Mouse (Mus musculus) midbrain, embryonic 14.5 days (tissue): Measurements from ENCODE around the gene Cldn34d. TPM values are rescaled to one million over a fixed set of nuclear protein-coding genes. Genes with fewer than 3 reads are reported as not detected.

Source experiments
- ATAC-seq: fragments of 200-750 bp; cut with Nextera tagmentation; 2 replicates; pipeline ENCODE4 v1.8.0; 2017; ENCODE audit warnings: moderate number of reproducible peaks, moderate library complexity; ENCODE audit not compliant: low FRiP score, low TSS enrichment
- DNase-seq: peaks from one replicate; pipeline ENCODE4 v3.0.0-alpha.2; 2015
- H3K27ac ChIP-seq: fragments of 300-500 bp; sonication (generic); replicated peaks from 2 replicates; pipeline ENCODE4 v1.5.1; 2014; ENCODE audit warnings: mild to moderate bottlenecking, low read depth, low read length, moderate library complexity
- H3K27me3 ChIP-seq: fragments of 300-500 bp; sonication (generic); 2 replicates; pipeline ENCODE4 v1.6.1; 2014; ENCODE audit warnings: low read length, control low read depth, mixed read lengths; ENCODE audit not compliant: control insufficient read depth, insufficient read depth
- H3K36me3 ChIP-seq: fragments of 300-500 bp; sonication (generic); 2 replicates; pipeline ENCODE4 v1.6.1; 2014; ENCODE audit warnings: low read length, control low read depth; ENCODE audit not compliant: control insufficient read depth, insufficient read depth
- H3K4me1 ChIP-seq: fragments of 300-500 bp; sonication (generic); 2 replicates; pipeline ENCODE4 v1.6.1; 2014; ENCODE audit warnings: mild to moderate bottlenecking, antibody characterized with exemption, low read length, control low read depth; ENCODE audit not compliant: control insufficient read depth, insufficient read depth
- H3K4me2 ChIP-seq: fragments of 300-500 bp; sonication (generic); 2 replicates; pipeline ENCODE4 v1.6.1; 2014; ENCODE audit warnings: mild to moderate bottlenecking, low read length, moderate library complexity
- H3K4me3 ChIP-seq: fragments of 300-500 bp; sonication (generic); replicated peaks from 2 replicates; pipeline ENCODE4 v1.5.1; 2014; ENCODE audit warnings: low read depth, low read length
- H3K9ac ChIP-seq: fragments of 300-500 bp; sonication (generic); replicated peaks from 2 replicates; pipeline ENCODE4 v1.6.1; 2014; ENCODE audit warnings: mild to moderate bottlenecking, low read length, moderate library complexity
- H3K9me3 ChIP-seq: fragments of 300-500 bp; sonication (generic); 2 replicates; pipeline ENCODE4 v1.6.1; 2016; ENCODE audit warnings: low read length, control low read depth, mixed read lengths; ENCODE audit not compliant: control insufficient read depth
- WGBS: fragments of 180-500 bp; shearing (Covaris S2); extraction: QIAGEN DNeasy Blood & Tissue Kit; methylation state at CpG from one replicate; pipeline ENCODE4 v1.1.7; 2014; 5-methylcytosine and 5-hydroxymethylcytosine counted together
- polyA plus RNA-seq: library from polyadenylated mRNA; unstranded; fragments of >200 nt; fragmentation: Nextera tagmentation; extraction: Ambion mirVana; gene quantifications from 2 replicates; pipeline ENCODE4 v1.2.1, GENCODE M21; 2014

Cldn34d gene
- polyA plus RNA-seq = not detected in 2 replicates

DNA sequence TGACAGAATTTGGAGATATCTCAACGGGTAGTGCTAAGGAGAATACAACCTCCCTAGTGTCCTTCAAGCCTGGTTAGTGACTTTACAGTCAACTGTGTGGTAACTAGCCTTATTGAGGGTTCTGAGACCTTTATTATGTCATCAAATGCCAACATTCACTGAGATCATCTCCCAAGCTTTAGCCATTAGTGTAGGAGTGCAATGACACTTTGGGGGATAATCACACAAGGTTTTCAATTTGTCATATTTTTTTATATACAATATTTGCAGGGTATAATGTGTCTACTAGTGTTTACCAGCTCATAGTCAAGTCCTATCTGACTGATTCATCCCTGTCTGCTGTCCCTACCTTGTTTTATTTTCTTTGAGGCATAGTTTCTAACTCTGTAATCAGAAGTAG lies at the start of gene Cldn34d:
Cldn34d (minus strand) TSS at position 101 of the 400 bp plus-strand sequence.
- no peak for DNase-seq
- H3K4me3 ChIP-seq = no peak within 1 kb of the TSS
- WGBS = 80% methylated on average over 1 of the region's 1 CpGs
- no peaks in the 10 kb centered on the region for H3K27me3 ChIP-seq
- no peak within 1 kb of the TSS for H3K27ac ChIP-seq
- no peaks in the 10 kb centered on the region for H3K36me3 ChIP-seq
- peaks cover 6% of the 10 kb centered on the region for H3K9me3 ChIP-seq
- H3K4me1 ChIP-seq = no peaks in the 10 kb centered on the region
- H3K4me2 ChIP-seq = no peak within 1 kb of the TSS
- no peak for ATAC-seq
- no peak within 1 kb of the TSS for H3K9ac ChIP-seq

DNA sequence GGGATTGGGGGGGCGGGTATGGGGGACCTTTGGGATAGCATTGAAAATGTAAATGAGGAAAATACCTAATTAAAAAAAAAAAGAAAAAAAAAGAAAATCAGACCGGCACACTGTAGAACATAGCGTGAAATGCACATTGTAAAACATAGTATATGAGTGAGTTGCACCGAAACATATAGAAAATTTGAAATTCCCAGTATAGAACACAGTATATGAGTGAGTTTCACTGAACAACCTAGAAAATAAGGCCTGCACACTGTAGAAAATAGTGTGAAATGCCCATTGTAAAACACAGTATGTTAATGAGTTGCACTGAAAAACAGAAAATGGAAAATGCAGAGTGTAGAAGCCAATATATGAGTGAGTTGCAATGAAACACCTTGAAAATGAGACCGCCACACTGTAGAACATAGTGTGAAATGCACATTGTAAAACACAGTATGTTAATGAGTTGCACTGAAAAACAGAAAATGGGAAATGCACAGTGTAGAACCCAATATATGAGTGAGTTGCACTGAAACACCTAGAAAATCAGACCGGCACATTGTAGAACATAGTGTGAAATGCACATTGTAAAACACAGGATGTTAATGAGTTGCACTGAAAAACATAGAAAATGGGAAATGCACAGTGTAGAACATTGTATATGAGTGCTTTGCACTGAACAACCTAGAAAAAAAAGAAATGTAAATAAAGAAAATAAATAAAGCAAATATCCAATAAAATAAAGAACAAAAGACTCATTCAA lies 4.1 kb downstream of the Cldn34d start:
- Histone ChIP-seq H3K27me3 (no peaks in the 10 kb centered on the region), H3K9ac (no peak overlapping the region), H3K36me3 (no peaks in the 10 kb centered on the region), H3K4me1 (no peaks in the 10 kb centered on the region), H3K4me2 (no peak overlapping the region), H3K27ac (no peak overlapping the region), H3K9me3 (peaks cover 6% of the 10 kb centered on the region), H3K4me3 (no peak overlapping the region)
- WGBS = 55% methylated on average over 6 of the region's 6 CpGs
- DNase-seq (peak; percentile 78), ATAC-seq (peak; percentile 100)

Other genes with a start within 250 kb of the Cldn34d start
- not detected in 2 replicates for gene Cldn34b4, start 209.6 kb downstream of the Cldn34d start, polyA plus RNA-seq